Mouse (Mus musculus) stomach, postnatal 0 days (tissue): Measurements from ENCODE around the gene Mycbp2.

Source experiments
- CTCF ChIP-seq: IDR thresholded peaks from 2 replicates; pipeline ENCODE4 v1.5.1; 2016; ENCODE audit warnings: antibody characterized with exemption, low read depth, mild to moderate bottlenecking, moderate library complexity
- EP300 ChIP-seq: optimal IDR thresholded peaks from 2 replicates; pipeline ENCODE3; 2016; ENCODE audit warnings: antibody characterized with exemption

- TF ChIP-seq CTCF (no peak), EP300 (no peak)
Measured at GRCm38 (mm10) chr14:103093670-103094069, 252.9 kb downstream of the Mycbp2 start.
